Mouse (Mus musculus): ENCODE measurements around the gene Trip4.
A peak's percentile ranks its signal among the peaks of the same experiment; 100 is the strongest.

The Trip4 gene

DNA sequence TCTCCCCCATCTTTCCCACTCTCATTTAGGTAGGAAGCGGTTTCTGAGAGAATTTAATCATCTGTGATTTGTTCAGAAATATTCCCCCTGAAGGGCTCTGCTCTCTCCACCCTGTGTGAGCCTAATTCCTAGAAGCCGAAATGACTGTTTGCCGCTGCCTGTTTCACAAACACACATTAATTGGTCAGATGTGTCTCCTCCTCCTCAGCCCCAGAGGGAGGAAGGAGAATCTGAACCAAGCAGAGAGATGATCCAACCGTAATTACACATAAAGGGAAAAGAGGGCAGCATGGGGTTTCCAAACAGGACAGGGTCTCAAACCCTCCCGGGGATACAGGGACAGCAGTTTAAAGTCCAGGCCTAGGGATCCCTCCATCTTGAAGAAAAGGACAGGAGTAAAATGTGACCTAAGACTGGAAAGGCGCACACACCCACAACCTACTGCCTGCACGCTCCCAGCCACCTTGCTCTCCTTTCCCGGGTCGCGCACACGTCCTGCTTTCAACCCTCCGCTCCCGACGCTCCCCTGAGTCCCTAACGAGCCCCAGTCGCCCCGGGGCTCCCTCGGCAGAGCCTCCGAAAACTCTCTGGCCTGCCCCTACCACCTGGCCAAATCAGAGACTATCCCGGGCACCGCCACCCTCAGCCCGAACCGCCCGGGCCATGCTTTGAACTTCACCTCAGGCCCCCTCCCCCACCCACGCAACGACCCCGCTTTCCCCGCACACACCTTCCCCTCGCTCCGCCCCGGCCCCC lies 81.8 kb downstream of the Trip4 start:
- TF ChIP-seq GATA4 (IDR thresholded peaks at IDR 0.05; ENCODE audit: insufficient replicate concordance, low read length), result no peak

GRCm38 (mm10) chr9:65826226-65826587 lies 82.4 kb downstream of the Trip4 start:
- no peak for TF ChIP-seq GATA4 (IDR thresholded peaks at IDR 0.05; ENCODE audit: insufficient replicate concordance, low read length)

GRCm38 (mm10) chr9:65823716-65824462 lies 84.7 kb downstream of the Trip4 start:
- TF ChIP-seq GATA4 (IDR thresholded peaks at IDR 0.05; ENCODE audit: insufficient replicate concordance, low read length), result peak; percentile 83

DNA sequence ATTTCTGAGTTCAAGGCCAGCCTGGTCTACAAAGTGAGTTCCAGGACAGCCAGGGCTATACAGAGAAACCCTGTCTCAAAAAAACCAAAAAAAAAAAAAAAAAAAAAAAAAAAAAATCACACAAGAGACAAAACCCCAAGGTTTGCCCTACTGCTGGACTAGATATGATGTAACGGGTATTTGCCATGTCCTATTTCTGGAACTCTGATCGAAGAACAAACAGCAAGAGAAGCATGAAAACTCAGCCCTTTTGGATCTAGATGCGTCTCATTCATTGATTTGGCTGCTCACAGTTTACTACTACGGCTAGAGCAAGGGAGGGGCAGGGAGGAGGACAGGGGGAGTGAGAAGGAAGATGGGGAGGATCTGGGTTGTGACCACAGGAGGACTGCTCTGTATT lies 86.6 kb downstream of the Trip4 start:
- no peak for TF ChIP-seq GATA4 (IDR thresholded peaks at IDR 0.05; ENCODE audit: insufficient replicate concordance, low read length)

DNA sequence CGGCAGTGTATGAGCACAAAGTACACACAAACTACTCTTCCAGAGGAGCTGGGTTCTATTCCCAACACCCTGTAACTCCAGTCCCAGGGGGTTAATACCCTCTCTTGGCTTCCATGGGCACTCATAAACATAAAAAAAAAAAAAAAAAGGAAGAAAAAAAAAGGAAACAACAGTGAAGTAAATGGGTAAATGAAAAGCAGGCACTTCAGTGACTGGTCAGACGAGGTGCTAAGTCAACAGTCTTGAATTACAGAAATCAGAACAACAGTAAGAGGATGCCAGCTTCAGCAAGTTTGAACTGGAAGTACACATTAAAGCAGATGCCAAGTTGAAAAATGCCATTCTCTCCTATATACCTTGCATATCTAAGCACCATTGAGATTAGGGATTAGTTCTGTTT lies 88.3 kb downstream of the Trip4 start:
- TF ChIP-seq GATA4 (IDR thresholded peaks at IDR 0.05; ENCODE audit: insufficient replicate concordance, low read length), result no peak

DNA sequence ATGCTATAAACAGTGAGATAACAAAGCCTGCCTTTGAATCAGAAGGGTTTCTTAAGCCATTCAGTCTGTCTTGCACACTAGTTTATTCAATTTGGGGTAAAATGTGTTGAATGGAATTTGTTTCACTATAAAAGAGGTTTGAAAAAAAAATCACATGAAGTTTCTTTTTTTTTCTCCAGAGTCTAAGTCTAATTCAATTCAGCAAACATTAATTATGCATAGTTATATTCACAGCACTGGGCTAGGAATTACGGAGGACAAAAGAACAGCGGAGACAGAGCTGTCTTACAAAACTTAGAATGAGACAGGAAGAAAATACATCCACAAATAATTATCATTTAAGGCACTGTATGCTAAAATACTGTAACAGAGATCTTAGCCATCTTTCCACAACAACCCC lies 90.2 kb downstream of the Trip4 start:
- TF ChIP-seq GATA4 (IDR thresholded peaks at IDR 0.05; ENCODE audit: insufficient replicate concordance, low read length), result no peak

GRCm38 (mm10) chr9:65812841-65813240 lies 95.8 kb downstream of the Trip4 start:
- no peak for TF ChIP-seq GATA4 (IDR thresholded peaks at IDR 0.05; ENCODE audit: insufficient replicate concordance, low read length)

DNA sequence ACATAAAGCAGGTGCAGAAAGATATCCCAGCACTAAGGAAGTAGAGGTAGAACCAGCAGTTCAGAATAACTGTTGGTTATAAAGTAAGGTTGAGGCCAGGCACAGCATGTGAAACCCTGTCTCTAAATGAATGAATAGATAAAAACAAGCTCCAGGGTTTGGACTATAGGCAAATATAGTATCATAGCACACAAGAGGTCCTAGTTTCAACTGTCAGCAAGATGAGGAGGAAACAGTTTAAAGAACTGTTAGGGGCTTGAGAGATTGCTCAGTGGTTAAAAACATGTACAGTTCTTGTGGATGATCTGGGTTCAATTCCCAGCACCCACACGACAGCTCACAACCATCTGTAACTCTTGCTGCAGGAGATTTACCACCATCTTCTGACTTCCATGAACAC lies 96.8 kb downstream of the Trip4 start:
- TF ChIP-seq GATA4 (IDR thresholded peaks at IDR 0.05; ENCODE audit: insufficient replicate concordance, low read length), result no peak

GRCm38 (mm10) chr9:65807818-65808217 lies 100.8 kb downstream of the Trip4 start:
- TF ChIP-seq GATA4 (IDR thresholded peaks at IDR 0.05; ENCODE audit: insufficient replicate concordance, low read length), result no peak

GRCm38 (mm10) chr9:65807251-65807650 lies 101.3 kb downstream of the Trip4 start:
- TF ChIP-seq GATA4 (IDR thresholded peaks at IDR 0.05; ENCODE audit: insufficient replicate concordance, low read length), result no peak

DNA sequence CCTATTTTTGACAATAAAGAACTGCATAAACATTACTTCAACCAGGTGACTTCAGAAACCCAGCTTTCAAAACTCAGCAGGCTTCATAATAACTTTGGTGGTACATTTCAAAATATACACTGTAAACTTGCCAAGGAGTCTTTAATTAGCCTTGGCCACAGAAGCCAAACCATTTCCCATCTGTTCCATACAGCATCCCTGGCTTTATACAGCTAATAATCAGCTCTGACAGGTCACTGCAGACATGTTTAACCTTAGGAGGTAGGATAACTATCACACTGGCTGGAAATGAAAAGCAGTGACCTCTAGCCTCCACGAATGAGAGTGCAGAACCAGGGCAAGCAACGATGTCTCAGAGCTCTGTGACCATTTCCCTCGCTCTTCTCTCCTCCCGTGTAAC lies 108.8 kb downstream of the Trip4 start:
- no peak for TF ChIP-seq GATA4 (IDR thresholded peaks at IDR 0.05; ENCODE audit: insufficient replicate concordance, low read length)

- no peak for TF ChIP-seq GATA4 (IDR thresholded peaks at IDR 0.05; ENCODE audit: insufficient replicate concordance, low read length)
Measured at GRCm38 (mm10) chr9:65795651-65796050, 112.9 kb downstream of the Trip4 start.

GRCm38 (mm10) chr9:65794313-65794712 lies 114.3 kb downstream of the Trip4 start:
- TF ChIP-seq GATA4 (IDR thresholded peaks at IDR 0.05; ENCODE audit: insufficient replicate concordance, low read length), result no peak

- TF ChIP-seq GATA4 (IDR thresholded peaks at IDR 0.05; ENCODE audit: insufficient replicate concordance, low read length), result no peak
Measured at GRCm38 (mm10) chr9:65793506-65793905, 115.1 kb downstream of the Trip4 start.

DNA sequence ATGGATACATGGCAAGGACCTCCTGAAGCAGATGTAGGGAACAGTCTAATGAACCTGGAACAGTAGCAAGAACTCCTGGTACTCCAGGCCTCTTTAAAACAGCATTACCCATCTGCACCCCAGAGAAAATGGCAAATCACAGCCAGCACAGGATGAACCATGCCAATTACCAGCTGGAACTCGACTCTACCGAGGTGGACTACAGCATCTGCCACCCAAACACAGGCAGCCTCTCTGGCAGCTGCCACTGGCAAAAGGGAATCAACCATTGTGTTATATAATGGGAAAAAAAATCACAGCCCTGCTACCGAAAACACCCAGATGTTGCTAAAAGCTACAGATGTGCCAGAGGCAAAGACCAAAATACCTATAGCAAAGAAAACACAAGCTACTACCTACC lies 115.5 kb downstream of the Trip4 start:
- TF ChIP-seq GATA4 (IDR thresholded peaks at IDR 0.05; ENCODE audit: insufficient replicate concordance, low read length), result no peak

DNA sequence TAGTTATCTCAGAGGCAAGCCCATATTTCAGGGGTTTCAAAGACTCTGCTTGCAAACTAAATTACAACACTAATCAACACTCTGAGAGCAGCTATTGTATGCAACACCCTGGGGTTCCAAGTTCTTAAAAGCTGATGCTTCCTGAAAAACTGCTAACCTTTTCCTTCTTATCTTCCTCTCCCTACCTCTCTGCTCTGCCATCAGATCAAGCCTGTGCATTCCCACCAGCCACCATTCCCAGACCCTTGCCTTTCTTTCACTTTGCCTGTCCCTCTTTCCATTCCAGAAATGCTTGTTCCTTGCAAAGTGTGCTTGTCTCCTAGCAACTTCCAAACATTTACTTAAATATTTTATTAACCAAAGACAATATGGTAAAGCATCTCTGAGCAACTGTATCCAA lies 116.7 kb downstream of the Trip4 start:
- no peak for TF ChIP-seq GATA4 (IDR thresholded peaks at IDR 0.05; ENCODE audit: insufficient replicate concordance, low read length)

GRCm38 (mm10) chr9:65791106-65791505 lies 117.5 kb downstream of the Trip4 start:
- no peak for TF ChIP-seq GATA4 (IDR thresholded peaks at IDR 0.05; ENCODE audit: insufficient replicate concordance, low read length)

All from liver, adult (tissue).